Mouse (Mus musculus) liver, embryonic 14.5 days (tissue): Measurements from ENCODE around the gene Sema4a. TPM values are rescaled to one million over a fixed set of nuclear protein-coding genes. Genes with fewer than 3 reads are reported as not detected.
A peak's percentile ranks its signal among the peaks of the same experiment; 100 is the strongest.

ENCODE experiments used
- ATAC-seq: fragments of 200-750 bp; cut with Nextera tagmentation; 2 replicates; pipeline ENCODE4 v1.8.0; 2017; ENCODE audit warnings: moderate number of reproducible peaks, mild to moderate bottlenecking, moderate library complexity; ENCODE audit not compliant: insufficient read depth
- DNase-seq, 3 experiments: peaks; one replicate each; pipeline ENCODE4 v3.0.0-alpha.2; 2012 to 2013; ENCODE audit warnings: low read depth in 3 of 3, low spot score in 3 of 3
- H3K27ac ChIP-seq: fragments of 300-500 bp; sonication (generic); 2 replicates; pipeline ENCODE4 v1.5.1; 2014; ENCODE audit warnings: moderate library complexity, mild to moderate bottlenecking, control low read depth, inconsistent platforms
- H3K27me3 ChIP-seq: fragments of 300-500 bp; sonication (generic); 2 replicates; pipeline ENCODE4 v1.6.1; 2014; ENCODE audit warnings: mild to moderate bottlenecking, low read length, moderate library complexity; ENCODE audit not compliant: control insufficient read depth, insufficient read depth
- H3K36me3 ChIP-seq: fragments of 300-500 bp; sonication (generic); replicated peaks from 2 replicates; pipeline ENCODE4 v1.6.1; 2014; ENCODE audit warnings: low read depth; ENCODE audit not compliant: control insufficient read depth, insufficient read depth
- H3K4me1 ChIP-seq, 2 experiments: fragments of 200-500 bp in 1 of 2; fragments of 300-500 bp in 1 of 2; sonication (generic) in 1 of 2; replicated peaks; 2 replicates each; pipeline ENCODE4 v1.6.1; 2012 to 2014; ENCODE audit warnings: antibody characterized with exemption in 1 of 2, inconsistent platforms in 1 of 2, low read length in 1 of 2; ENCODE audit not compliant: control insufficient read depth in 2 of 2, insufficient read depth in 2 of 2
- H3K4me2 ChIP-seq: fragments of 300-500 bp; sonication (generic); 2 replicates; pipeline ENCODE4 v1.6.1; 2014; ENCODE audit warnings: low read depth, mild to moderate bottlenecking, control low read depth, moderate library complexity
- H3K4me3 ChIP-seq, 2 experiments: fragments of 200-500 bp in 1 of 2; fragments of 300-500 bp in 1 of 2; sonication (generic) in 1 of 2; 2 replicates each; pipeline ENCODE4 v1.5.1; 2012 to 2014; ENCODE audit warnings: low read depth in 2 of 2, low read length in 2 of 2, mild to moderate bottlenecking in 2 of 2, control low read depth in 1 of 2, inconsistent platforms in 1 of 2, moderate library complexity in 1 of 2; ENCODE audit not compliant: insufficient read depth in 1 of 2
- H3K9ac ChIP-seq: fragments of 300-500 bp; sonication (generic); replicated peaks from 2 replicates; pipeline ENCODE4 v1.6.1; 2014; ENCODE audit warnings: mild to moderate bottlenecking, control low read depth, moderate library complexity
- H3K9me3 ChIP-seq: fragments of 300-500 bp; sonication (generic); 2 replicates; pipeline ENCODE4 v1.6.1; 2016; ENCODE audit warnings: low read length, mixed read lengths; ENCODE audit not compliant: control insufficient read depth
- CTCF ChIP-seq: IDR thresholded peaks from 2 replicates; pipeline ENCODE4 v1.5.1; 2016; ENCODE audit warnings: antibody characterized with exemption, low read depth, control low read depth
- EP300 ChIP-seq: IDR thresholded peaks from 2 replicates; pipeline ENCODE4 v1.6.1; 2016; ENCODE audit warnings: antibody characterized with exemption, low read depth
- WGBS: fragments of 180-500 bp; shearing (Covaris S2); extraction: QIAGEN DNeasy Blood & Tissue Kit; methylation state at CpG from one replicate; pipeline ENCODE4 v1.1.7; 2014; ENCODE audit not compliant: insufficient replicate concordance; 5-methylcytosine and 5-hydroxymethylcytosine counted together
- polyA plus RNA-seq, 2 experiments: library from polyadenylated mRNA; depleted of rRNA in 1 of 2; stranded (reverse) in 1 of 2; unstranded in 1 of 2; fragments of >200 nt; fragmentation: Nextera tagmentation in 1 of 2; extraction: Ambion mirVana in 1 of 2; gene quantifications; 2 replicates each; pipeline versions ENCODE4 v1.2.1 to v1.2.3; 2012 to 2014

Sema4a gene
- polyA plus RNA-seq, 2 experiments: 9.1 to 12.7 TPM

DNA sequence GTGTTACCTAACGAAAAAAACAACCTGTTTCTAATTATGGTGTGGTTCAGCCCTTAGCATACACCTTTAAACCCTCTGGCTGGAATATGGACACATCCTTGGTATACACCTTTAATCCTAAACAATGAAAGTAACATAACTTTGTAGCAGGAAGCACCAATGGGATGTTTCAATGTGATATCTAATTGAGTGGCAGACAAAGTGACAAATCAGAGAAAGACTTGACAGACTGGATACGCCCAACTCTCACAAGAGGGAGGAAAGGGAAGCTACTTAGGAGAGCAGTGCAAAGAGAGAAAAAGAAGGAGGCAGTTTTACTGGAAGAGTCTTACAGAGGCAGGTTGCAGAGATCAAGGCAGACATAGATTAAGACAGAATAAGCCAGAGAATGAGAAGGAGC, 8.5 kb upstream of the Sema4a start:
- no peaks in the 10 kb centered on the region for H3K27me3 ChIP-seq
- ATAC-seq (no peak), DNase-seq (no peak)
- TF ChIP-seq CTCF (no peak), EP300 (no peak)
- no peak overlapping the region for H3K4me2 ChIP-seq
- no peaks in the 10 kb centered on the region for H3K36me3 ChIP-seq
- no peaks in the 10 kb centered on the region for H3K9me3 ChIP-seq
- no peak overlapping the region for H3K27ac ChIP-seq
- H3K4me3 ChIP-seq: no peak overlapping the region
- H3K4me1 ChIP-seq: peaks cover 0 to 2% of the 10 kb centered on the region in 2 experiments; a peak in 2 of 4 replicates
- 60% methylated on average over 2 of the region's 2 CpGs for WGBS
- no peak overlapping the region for H3K9ac ChIP-seq

DNA sequence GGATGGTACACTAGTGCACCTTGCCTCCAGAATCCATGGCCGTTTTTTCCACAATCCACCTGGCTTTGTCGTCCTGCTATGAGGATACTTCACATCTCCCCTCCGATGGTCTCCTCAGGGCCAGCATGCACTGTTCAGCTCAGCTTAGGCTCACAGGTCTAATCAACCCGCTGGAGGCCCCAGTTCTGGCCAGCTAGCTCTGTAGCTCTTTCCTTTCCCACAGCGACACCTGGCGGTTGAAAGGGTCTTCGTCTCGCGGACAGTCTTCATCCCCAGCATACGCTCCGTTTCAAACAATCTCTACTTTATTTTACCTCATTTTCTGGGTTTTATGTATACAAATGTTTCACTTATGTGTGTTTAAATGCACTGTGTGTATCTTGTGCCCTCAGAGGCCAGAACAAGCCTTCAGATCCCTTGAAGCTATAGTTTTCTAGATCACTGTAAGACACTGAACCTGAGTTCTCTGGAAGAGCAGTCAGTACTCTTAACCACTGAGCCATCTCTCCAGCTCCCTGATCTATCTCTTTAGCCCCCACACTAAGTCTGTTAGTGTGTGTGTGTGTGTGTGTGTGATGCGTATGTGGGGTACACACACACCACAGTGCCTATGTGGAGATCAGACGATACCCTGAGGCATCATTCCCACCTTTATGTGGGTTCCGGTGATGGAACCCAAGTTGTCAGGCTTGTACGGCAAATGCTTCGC, 6.3 kb upstream of the Sema4a start:
- TF ChIP-seq EP300: no peak
- peak; percentile 96 for TF ChIP-seq CTCF
- no peak overlapping the region for H3K4me3 ChIP-seq
- H3K9me3 ChIP-seq: no peaks in the 10 kb centered on the region
- WGBS: 26% methylated on average over 16 of the region's 16 CpGs
- DNase-seq (peak; percentile 70 to 75 (median 72)), ATAC-seq (peak; percentile 69)
- H3K27me3 ChIP-seq: no peaks in the 10 kb centered on the region
- H3K4me2 ChIP-seq: no peak overlapping the region
- peaks cover 0 to 2% of the 10 kb centered on the region in 2 experiments; a peak in 2 of 4 replicates for H3K4me1 ChIP-seq
- no peak overlapping the region for H3K27ac ChIP-seq
- no peaks in the 10 kb centered on the region for H3K36me3 ChIP-seq
- H3K9ac ChIP-seq: no peak overlapping the region

GRCm38 (mm10) chr3:88465127-88465526, 4.1 kb upstream of the Sema4a start:
- Histone ChIP-seq H3K4me3 (no peak overlapping the region), H3K36me3 (no peaks in the 10 kb centered on the region), H3K9ac (no peak overlapping the region), H3K27ac (no peak overlapping the region), H3K27me3 (peaks cover 2% of the 10 kb centered on the region; the same call in 1 of the 2 replicates), H3K4me1 (peaks cover 0 to 2% of the 10 kb centered on the region in 2 experiments; a peak in 2 of 4 replicates), H3K4me2 (no peak overlapping the region), H3K9me3 (no peaks in the 10 kb centered on the region)
- ATAC-seq: no peak
- no peak for DNase-seq
- 68% methylated on average over 2 of the region's 2 CpGs for WGBS
- TF ChIP-seq EP300: no peak
- no peak for TF ChIP-seq CTCF

DNA sequence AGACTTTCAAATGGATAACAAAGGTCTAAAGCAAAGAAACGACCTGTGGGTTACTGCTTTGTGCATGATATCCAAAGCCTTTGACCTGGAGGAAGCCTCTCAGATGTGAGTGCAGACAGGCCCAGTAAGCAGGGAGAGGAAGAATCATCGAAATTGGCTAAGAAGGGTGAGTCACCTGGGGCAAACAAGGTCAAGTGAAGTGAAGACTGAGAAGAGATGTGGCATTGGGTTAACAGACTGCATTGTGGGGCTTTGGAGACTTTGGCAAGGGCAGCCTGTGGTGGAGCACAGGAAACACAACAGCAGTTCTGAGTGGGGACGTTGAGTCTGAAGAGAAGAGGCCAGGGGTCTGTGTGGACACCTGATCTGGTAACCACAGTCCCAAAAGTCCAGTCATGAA, 3.4 kb upstream of the Sema4a start:
- Histone ChIP-seq H3K4me1 (peaks cover 0 to 2% of the 10 kb centered on the region in 2 experiments; a peak in 2 of 4 replicates), H3K36me3 (no peaks in the 10 kb centered on the region), H3K27me3 (peaks cover 6% of the 10 kb centered on the region; the same call in 1 of the 2 replicates), H3K9me3 (no peaks in the 10 kb centered on the region), H3K4me3 (no peak overlapping the region), H3K27ac (no peak overlapping the region), H3K4me2 (no peak overlapping the region), H3K9ac (no peak overlapping the region)
- DNase-seq (no peak), ATAC-seq (no peak)
- 33% methylated on average over 3 of the region's 3 CpGs for WGBS
- no peak for TF ChIP-seq EP300
- TF ChIP-seq CTCF: no peak

GRCm38 (mm10) chr3:88460029-88460428, 953 bp downstream of the Sema4a start:
- no peak overlapping the region for H3K4me3 ChIP-seq
- H3K4me1 ChIP-seq: peaks cover 0 to 5% of the 10 kb centered on the region in 2 experiments; a peak in 1 of 4 replicates
- no peaks in the 10 kb centered on the region for H3K36me3 ChIP-seq
- no peak overlapping the region for H3K27ac ChIP-seq
- 34% methylated on average over 5 of the region's 5 CpGs for WGBS
- peaks cover 9% of the 10 kb centered on the region; the same call in 1 of the 2 replicates for H3K27me3 ChIP-seq
- no peak for TF ChIP-seq CTCF
- TF ChIP-seq EP300: no peak
- H3K9me3 ChIP-seq: no peaks in the 10 kb centered on the region
- no peak overlapping the region for H3K4me2 ChIP-seq
- no peak for DNase-seq
- ATAC-seq: no peak
- H3K9ac ChIP-seq: no peak overlapping the region
